Mouse (Mus musculus): ENCODE measurements around the gene Ankzf1. TPM values are rescaled to one million over a fixed set of nuclear protein-coding genes. Genes with fewer than 3 reads are reported as not detected.

Ankzf1 gene
- polyA plus RNA-seq, 1 experiment, result 3.6 TPM

DNA sequence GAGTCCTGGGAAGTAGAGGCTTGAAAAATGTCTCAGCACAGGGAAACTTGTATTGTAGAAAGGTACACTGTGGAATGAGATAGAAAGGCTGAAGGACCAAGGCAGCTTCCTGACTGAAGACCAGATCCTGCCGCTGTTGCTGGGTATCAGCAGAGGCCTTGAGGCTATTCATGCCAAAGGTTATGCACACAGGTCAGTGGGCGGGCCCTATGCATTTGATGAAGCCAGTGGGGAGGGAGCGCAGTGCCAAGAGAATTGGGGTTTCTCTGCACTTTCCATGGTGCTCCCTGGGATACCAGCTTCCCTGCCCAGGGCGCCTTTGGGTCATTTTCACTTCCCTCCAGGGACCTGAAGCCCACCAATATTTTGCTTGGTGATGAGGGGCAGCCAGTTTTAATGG, 20.6 kb downstream of the Ankzf1 start:
- H3K4me3 ChIP-seq (ENCODE audit: insufficient read depth, low read depth, low read length), result no peak overlapping the region
- H3K27ac ChIP-seq (replicated peaks; ENCODE audit: low read depth, low read length), result no peak overlapping the region
- H3K4me1 ChIP-seq (ENCODE audit: control insufficient read depth, insufficient read depth, insufficient read length, low read length), result peaks cover 19% of the 10 kb centered on the region

DNA sequence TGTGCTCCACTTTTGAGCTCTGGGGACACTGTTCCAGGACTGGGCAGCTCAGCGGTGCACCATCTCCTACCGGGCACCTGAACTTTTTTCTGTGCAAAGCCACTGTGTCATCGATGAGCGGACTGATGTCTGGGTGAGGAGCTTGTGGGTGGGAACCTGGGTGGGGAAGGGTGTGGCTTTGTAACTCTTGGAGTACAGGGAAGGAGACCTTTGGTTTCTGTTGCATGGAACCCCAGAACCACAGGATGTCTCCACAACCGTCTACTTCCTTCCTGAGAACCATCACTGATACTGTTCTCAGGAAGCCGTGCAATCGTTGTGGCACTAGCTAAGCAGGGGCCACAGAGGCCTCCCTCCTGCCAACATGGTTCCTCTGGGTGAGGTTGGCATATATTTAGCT, 21.1 kb downstream of the Ankzf1 start:
- Histone ChIP-seq H3K27ac (replicated peaks; ENCODE audit: low read depth, low read length) (no peak overlapping the region), H3K4me1 (ENCODE audit: control insufficient read depth, insufficient read depth, insufficient read length, low read length) (peaks cover 19% of the 10 kb centered on the region), H3K4me3 (ENCODE audit: insufficient read depth, low read depth, low read length) (no peak overlapping the region)

DNA sequence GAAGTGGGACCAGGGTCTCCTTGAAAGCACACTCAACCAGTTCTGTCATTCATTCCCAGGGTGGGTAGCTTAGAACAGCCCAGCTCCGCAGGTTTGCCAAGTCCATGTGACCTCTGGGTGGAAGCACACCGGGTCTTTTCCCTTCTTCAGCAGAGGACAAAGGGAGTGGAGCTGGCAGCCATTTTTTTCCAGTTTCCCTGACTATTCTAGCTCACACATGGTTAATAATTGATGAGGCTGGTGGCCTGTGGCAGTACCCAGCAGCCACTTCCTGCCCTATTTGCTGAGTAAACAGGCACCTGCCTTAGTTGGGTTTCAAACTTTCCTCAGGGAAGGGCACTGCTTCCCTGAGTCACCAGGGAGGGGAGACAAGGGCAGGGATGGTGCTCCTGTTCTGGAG, 22.5 kb downstream of the Ankzf1 start:
- peaks cover 15% of the 10 kb centered on the region for H3K4me1 ChIP-seq (ENCODE audit: control insufficient read depth, insufficient read depth, insufficient read length, low read length)
- no peak overlapping the region for H3K4me3 ChIP-seq (ENCODE audit: insufficient read depth, low read depth, low read length)
- H3K27ac ChIP-seq (replicated peaks; ENCODE audit: low read depth, low read length), result peak overlapping the region; percentile 26; the same call in 1 of the 2 replicates

DNA sequence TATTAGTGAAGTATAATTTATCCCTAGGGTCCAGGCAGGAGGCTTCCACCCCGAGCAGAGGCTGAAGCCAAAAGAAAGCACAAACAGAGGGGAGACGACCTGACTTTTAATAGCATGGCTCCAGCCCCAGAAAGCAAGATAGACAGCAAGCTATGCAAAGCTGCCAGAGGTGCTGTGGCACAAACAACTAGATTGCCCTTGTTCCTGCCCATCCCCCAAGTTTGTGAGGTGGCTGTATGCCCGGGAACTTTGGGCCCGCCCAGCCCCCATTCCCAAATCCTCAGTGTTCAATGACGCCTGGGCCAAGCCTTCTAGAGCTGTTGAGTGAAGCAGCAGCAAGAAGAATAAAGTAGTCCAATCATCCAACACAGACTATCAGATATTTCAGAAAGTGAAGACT, 22.9 kb downstream of the Ankzf1 start:
- Histone ChIP-seq H3K4me1 (ENCODE audit: control insufficient read depth, insufficient read depth, insufficient read length, low read length) (peaks cover 16% of the 10 kb centered on the region), H3K4me3 (ENCODE audit: insufficient read depth, low read depth, low read length) (no peak overlapping the region), H3K27ac (replicated peaks; ENCODE audit: low read depth, low read length) (peak overlapping the region; percentile 26; the same call in 1 of the 2 replicates)

DNA sequence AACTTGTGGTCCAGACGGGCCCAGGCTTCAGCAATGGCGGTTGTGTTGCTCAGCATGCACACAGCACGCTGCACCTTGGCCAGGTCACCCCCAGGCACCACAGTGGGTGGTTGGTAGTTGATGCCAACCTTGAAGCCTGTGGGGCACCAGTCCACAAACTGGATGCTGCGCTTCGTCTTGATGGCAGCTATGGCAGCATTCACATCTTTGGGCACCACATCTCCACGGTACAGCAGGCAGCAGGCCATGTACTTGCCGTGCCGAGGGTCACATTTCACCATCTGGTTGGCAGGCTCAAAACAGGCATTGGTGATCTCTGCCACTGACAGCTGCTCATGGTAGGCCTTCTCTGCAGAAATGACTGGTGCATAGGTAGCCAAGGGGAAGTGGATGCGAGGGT, 23.8 kb downstream of the Ankzf1 start:
- peaks cover 14% of the 10 kb centered on the region for H3K4me1 ChIP-seq (ENCODE audit: control insufficient read depth, insufficient read depth, insufficient read length, low read length)
- H3K27ac ChIP-seq (replicated peaks; ENCODE audit: low read depth, low read length), result no peak overlapping the region
- no peak overlapping the region for H3K4me3 ChIP-seq (ENCODE audit: insufficient read depth, low read depth, low read length)

DNA sequence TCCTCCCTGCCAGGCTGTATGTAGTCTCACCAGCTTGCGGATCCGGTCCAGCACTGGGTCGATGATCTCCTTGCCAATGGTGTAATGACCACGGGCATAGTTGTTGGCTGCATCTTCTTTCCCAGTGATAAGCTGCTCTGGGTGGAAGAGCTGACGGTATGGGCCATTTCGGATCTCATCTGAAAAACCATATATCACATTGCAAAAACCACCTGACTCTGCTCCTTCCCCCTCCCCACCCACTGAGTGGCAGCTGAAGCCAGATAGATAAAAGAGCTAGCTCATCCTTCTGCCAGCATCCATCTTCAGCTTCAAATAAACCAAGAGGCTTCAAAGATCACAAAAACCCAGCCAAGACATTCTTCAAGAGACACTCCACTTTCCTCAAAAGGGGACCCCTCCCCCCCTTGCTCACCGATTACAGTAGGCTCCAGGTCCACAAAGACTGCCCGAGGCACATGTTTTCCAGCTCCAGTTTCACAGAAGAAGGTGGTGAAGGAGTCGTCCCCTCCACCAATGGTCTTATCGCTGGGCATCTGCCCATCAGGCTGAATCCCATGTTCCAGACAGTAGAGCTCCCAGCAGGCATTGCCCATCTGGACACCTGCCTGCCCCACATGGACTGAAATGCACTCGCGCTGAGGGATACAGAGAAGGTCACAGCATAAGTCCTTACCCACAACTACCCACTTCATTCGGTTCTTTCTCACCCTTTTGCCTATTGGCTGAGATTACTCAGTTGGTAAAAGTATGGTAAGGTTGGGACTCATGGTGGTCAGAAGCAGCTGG, 25.0 kb downstream of the Ankzf1 start:
- H3K4me1 ChIP-seq (ENCODE audit: control insufficient read depth, insufficient read depth, insufficient read length, low read length), result peaks cover 8% of the 10 kb centered on the region
- no peak overlapping the region; the same call in 1 of the 2 replicates for H3K27ac ChIP-seq (replicated peaks; ENCODE audit: low read depth, low read length)
- 0 out of 2 replicates have a peak overlapping the region, but pooled peaks have one; percentile 74 for H3K4me3 ChIP-seq (ENCODE audit: insufficient read depth, low read depth, low read length)

DNA sequence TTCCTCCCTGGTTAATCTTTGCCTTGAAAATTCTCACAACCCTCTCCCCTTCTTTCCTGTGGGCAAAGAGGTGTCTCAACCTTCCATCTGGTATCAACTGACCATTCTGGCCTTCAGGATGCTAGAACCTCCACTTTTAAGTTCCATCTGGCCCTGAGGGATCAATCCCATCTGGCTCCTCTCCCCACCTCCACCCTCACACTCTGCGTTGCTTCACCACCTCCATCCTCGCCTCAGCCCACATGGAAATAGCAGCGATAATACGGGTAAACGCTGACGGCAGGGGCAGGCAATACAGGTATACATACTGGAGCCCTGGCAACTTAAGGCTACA, 25.9 kb downstream of the Ankzf1 start:
- Histone ChIP-seq H3K27ac (replicated peaks; ENCODE audit: low read depth, low read length) (peak overlapping the region; percentile 23), H3K4me1 (ENCODE audit: control insufficient read depth, insufficient read depth, insufficient read length, low read length) (peaks cover 8% of the 10 kb centered on the region), H3K4me3 (ENCODE audit: insufficient read depth, low read depth, low read length) (peak overlapping the region; percentile 74)

DNA sequence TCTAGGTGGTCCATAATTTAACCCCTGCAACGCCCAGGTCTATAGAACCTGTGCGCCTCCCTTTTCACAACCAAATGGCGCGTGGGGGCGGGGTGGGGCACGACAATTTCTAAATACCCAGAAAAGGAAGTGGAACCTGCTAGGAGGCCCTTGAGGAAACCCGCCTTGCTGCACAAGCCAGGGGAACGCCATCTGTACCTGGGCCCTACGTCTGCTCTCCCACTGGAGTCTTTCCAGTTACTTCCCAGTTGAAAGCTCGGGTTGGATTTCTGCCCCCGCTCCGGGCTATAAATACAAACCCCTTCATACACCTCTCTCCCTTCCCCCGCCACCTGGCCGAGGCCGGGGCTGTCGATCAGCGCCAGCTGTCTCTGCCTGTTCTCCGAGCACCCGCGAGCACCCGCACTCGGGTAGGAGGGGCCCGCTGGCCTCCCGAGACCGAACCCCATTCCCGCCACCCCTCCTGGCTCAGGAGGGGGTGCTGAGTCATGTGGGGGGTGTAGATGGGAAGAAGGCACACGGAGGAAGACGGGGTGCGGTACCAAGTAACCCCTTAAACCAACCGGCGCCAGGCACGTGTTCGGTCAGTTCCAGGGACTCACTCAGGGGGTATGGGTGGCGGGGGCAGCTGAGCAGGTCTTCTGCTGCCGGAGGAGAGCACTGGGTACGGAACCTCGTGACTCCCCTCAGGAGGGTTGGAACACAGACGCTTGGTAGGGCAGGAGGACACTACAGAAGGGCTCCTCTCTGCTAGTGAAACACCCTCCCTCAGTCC, 26.5 kb downstream of the Ankzf1 start:
- Histone ChIP-seq H3K4me3 (ENCODE audit: insufficient read depth, low read depth, low read length) (peak overlapping the region; percentile 74), H3K4me1 (ENCODE audit: control insufficient read depth, insufficient read depth, insufficient read length, low read length) (peaks cover 8% of the 10 kb centered on the region), H3K27ac (replicated peaks; ENCODE audit: low read depth, low read length) (peak overlapping the region; percentile 58)

DNA sequence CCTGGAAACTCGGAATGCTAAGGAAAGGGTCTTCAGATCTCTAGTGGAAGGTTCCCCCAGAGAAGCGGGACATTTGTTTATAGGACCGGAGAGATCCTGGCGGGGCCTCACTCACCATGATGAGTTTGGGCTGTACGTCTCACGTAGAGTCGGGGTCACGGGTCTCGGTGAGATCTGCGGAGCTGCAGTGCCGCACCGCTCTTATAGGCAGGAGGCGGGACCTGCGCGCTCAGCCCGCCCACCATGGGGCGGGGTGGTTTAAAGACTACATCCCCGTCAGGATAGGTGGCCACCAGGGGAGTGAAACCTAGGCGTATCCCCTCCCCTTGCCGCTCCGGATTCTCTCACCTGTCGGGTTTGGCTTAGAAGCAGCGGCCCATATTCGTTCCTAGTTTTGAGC, 27.1 kb downstream of the Ankzf1 start:
- H3K4me3 ChIP-seq (ENCODE audit: insufficient read depth, low read depth, low read length), result peak overlapping the region; percentile 74
- peak overlapping the region; percentile 58 for H3K27ac ChIP-seq (replicated peaks; ENCODE audit: low read depth, low read length)
- peaks cover 8% of the 10 kb centered on the region for H3K4me1 ChIP-seq (ENCODE audit: control insufficient read depth, insufficient read depth, insufficient read length, low read length)

DNA sequence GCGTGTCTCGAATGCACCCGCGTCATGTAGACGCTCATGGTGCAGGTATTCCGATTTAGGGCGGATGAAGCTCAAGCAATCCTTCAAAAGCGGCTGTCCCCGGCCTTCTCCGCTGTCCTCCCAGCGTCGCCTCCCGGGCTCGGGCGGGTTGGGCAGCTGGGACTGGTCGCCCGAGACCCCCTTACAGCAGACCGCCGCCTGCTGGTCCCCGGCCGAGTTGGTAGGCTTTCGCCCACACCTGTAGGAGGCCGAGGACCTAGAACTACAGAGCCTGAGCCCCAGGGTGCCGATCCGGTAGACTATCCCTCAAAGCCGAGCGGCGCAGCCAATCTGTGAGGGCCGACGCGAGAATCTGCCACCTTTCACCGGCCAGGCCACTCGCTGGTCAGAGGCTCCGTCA, 27.6 kb downstream of the Ankzf1 start, which contains the start of gene Tuba4a:
Gene Tuba4a (minus strand): TSS at position 335 of the 400 bp plus-strand sequence.
- Histone ChIP-seq H3K4me3 (ENCODE audit: insufficient read depth, low read depth, low read length) (peak within 1 kb of the TSS; percentile 74), H3K27ac (replicated peaks; ENCODE audit: low read depth, low read length) (peak within 1 kb of the TSS; percentile 58), H3K4me1 (ENCODE audit: control insufficient read depth, insufficient read depth, insufficient read length, low read length) (peaks cover 8% of the 10 kb centered on the region)

DNA sequence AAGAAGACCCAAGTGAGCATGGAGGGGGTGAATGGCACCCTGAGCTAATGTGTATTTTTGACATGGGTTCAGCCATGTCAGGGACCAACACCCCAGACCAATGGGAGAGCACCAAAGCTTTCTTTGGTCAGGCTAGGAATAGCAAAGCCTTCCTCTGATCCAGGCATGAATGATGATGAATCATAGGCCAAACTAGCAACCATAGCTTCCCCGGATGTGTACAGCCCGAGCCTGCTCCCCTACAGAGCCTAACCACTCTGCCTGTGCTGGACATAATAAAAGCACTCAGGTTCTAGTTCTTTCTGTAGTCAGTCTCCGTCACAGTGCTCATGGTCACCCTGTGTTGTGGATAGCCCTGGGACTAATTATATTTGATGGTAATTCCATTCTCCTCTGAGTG, 29.6 kb downstream of the Ankzf1 start:
- Histone ChIP-seq H3K4me1 (ENCODE audit: control insufficient read depth, insufficient read depth, insufficient read length, low read length) (peaks cover 2% of the 10 kb centered on the region; the same call in 1 of the 2 replicates), H3K4me3 (ENCODE audit: insufficient read depth, low read depth, low read length) (no peak overlapping the region), H3K27ac (replicated peaks; ENCODE audit: low read depth, low read length) (no peak overlapping the region)

DNA sequence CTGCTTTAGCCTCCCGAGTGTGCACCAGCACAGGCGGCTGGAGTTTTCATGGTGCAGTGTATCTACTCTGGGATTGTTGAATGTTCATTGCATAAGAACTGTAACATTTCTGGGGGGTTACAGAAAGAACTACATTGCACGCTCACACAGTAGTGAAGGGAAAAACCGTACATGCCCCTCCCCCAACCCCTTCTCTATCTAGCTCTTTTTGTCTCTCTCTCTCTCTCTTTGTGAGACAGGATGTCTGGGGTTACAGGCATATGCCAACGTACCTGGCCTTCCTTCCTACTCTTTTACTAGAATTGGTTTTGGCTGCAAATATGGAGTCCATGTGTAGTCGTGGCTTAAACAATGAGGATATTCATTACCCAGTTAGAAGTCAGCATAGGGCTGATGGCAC, 31.0 kb downstream of the Ankzf1 start:
- no peak overlapping the region for H3K4me3 ChIP-seq (ENCODE audit: insufficient read depth, low read depth, low read length)
- H3K4me1 ChIP-seq (ENCODE audit: control insufficient read depth, insufficient read depth, insufficient read length, low read length), result peaks cover 2% of the 10 kb centered on the region; the same call in 1 of the 2 replicates

DNA sequence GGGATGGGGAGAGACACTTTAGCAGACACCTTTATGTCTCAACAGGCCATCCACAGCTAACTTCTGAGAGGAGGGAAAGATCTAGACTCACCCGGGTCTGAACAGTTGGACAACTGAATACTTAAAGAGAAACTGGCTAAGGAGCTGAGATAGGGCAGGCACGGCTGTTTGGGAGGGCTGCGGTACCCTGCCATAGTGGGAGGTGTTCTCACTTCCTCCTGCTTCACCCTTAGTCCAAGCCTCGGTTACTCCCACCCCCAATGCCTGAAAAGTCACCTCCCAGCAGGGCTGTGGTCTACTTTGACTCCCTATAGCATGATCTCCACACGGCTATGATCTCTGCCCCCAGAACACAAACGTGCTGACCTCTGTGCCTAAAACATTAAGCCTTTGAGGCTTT, 31.6 kb downstream of the Ankzf1 start:
- Histone ChIP-seq H3K4me3 (ENCODE audit: insufficient read depth, low read depth, low read length) (no peak overlapping the region), H3K4me1 (ENCODE audit: control insufficient read depth, insufficient read depth, insufficient read length, low read length) (peaks cover 2% of the 10 kb centered on the region; the same call in 1 of the 2 replicates), H3K27ac (replicated peaks; ENCODE audit: low read depth, low read length) (no peak overlapping the region)

More for the DNA sequence above, 31.0 kb downstream of the Ankzf1 start:
- H3K27ac ChIP-seq (replicated peaks; ENCODE audit: low read depth, low read length), result no peak overlapping the region

DNA sequence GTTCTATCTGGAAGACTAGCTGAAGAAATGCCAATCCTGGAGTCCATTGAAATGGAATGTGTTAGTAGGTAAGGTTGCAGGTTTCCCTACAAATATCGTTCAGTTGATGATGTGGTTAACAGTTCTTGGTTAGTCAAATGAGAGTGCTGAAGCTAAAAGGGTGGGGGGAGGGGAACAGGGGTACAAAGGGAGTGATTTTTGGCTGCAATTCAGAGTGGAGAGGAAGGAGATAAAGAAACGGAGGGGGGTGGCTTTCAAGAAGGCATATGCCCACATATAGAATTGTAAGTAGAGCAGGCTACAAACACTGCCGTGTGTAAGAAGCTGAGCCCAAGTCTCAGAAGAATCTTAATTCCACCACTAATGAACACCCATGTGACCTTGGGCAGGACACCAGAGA, 33.5 kb downstream of the Ankzf1 start:
- H3K27ac ChIP-seq (replicated peaks; ENCODE audit: low read depth, low read length), result no peak overlapping the region
- no peaks in the 10 kb centered on the region for H3K4me1 ChIP-seq (ENCODE audit: control insufficient read depth, insufficient read depth, insufficient read length, low read length)
- no peak overlapping the region for H3K4me3 ChIP-seq (ENCODE audit: insufficient read depth, low read depth, low read length)

DNA sequence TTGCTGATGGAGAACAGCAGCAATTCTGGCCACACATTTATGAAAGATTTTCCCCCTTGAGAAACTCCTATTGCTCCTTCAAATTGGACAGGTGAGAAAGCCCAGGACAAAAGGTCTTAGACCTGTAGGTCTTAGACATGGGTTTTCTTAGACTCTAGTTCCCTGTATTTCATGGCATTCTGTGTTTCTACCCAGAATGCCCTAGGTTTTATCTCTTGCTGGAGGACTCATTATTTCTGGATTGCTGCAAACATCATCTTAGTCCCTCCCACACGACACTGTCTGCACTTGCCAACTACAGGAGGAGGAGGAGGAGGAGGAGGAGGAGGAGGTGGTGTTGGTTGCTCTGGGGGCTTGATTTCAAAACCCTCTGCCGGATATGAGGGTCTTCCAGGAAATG, 34.2 kb downstream of the Ankzf1 start:
- Histone ChIP-seq H3K4me1 (ENCODE audit: control insufficient read depth, insufficient read depth, insufficient read length, low read length) (no peaks in the 10 kb centered on the region), H3K4me3 (ENCODE audit: insufficient read depth, low read depth, low read length) (no peak overlapping the region), H3K27ac (replicated peaks; ENCODE audit: low read depth, low read length) (no peak overlapping the region)

Data from brown adipose tissue, adult 24 weeks (tissue).